9 mouse cellular contexts compared by ENCODE assay signal in genomic region chr3:55055038-55055746, GRCm38 (mm10). TPM values are rescaled to one million over a fixed set of nuclear protein-coding genes. Genes with fewer than 3 reads are reported as not detected.
A peak's percentile ranks its signal among the peaks of the same experiment; 100 is the strongest.
DNase-seq lines count a peak whose midpoint lies in the region; ATAC-seq and TF ChIP-seq lines count a peak whose summit lies in the region.
"Had no signal": no experiment of that assay in that cellular context is flagged by ENCODE, and none has a peak within 500 bp of the region (broad histone marks: within the 10 kb centered on the region; RNA-seq: fewer than 3 reads in every experiment).

Ccna1 (minus strand) TSS chr3:55055501.

- H3K9me3 ChIP-seq in ES-Bruce4 (replicated peaks; ENCODE audit: control insufficient read depth, insufficient read depth, low read length, poor library complexity, severe bottlenecking) = no peaks in the 10 kb centered on the region
- H3K9me3 ChIP-seq in forebrain, postnatal 0 days (ENCODE audit: low read length) = no peaks in the 10 kb centered on the region
- no peaks in the 10 kb centered on the region for H3K9me3 ChIP-seq in liver, embryonic 16.5 days (replicated peaks; ENCODE audit: control insufficient read depth, low read length)

- H3K9ac ChIP-seq in ES-Bruce4 (ENCODE audit: low read depth, poor library complexity, severe bottlenecking) = peak within 1 kb of the TSS; percentile 53
- peak within 1 kb of the TSS; percentile 65 for H3K9ac ChIP-seq in forebrain, postnatal 0 days
- H3K9ac ChIP-seq in liver, embryonic 16.5 days (ENCODE audit: low read depth, low read length) = peak within 1 kb of the TSS; percentile 11; the same call in 1 of the 2 replicates

- intact Hi-C loops in heart, postnatal 14 days (cut with DNase I) = no loop called here

- TF ChIP-seq EP300 in ES-Bruce4 (IDR thresholded peaks at IDR 0.05; ENCODE audit: insufficient read depth, low read depth, low read length) = no peak

- H3K27ac ChIP-seq in ES-Bruce4 (ENCODE audit: insufficient read depth, low read length) = no peak within 1 kb of the TSS
- no peak within 1 kb of the TSS for H3K27ac ChIP-seq in cerebellum, adult 2 months (ENCODE audit: insufficient read depth, low read length)
- no peak within 1 kb of the TSS for H3K27ac ChIP-seq in forebrain, postnatal 0 days (ENCODE audit: low read depth, low read length)
- H3K27ac ChIP-seq in liver, embryonic 16.5 days (ENCODE audit: low read length) = no peak within 1 kb of the TSS

- no peaks in the 10 kb centered on the region for H3K4me1 ChIP-seq in ES-Bruce4 (ENCODE audit: control insufficient read depth, insufficient read depth, low read length)
- H3K4me1 ChIP-seq in cerebellum, adult 2 months (ENCODE audit: control insufficient read depth, insufficient read depth, low read length) = no peaks in the 10 kb centered on the region
- peaks cover 8% of the 10 kb centered on the region; the same call in 1 of the 2 replicates for H3K4me1 ChIP-seq in forebrain, postnatal 0 days (ENCODE audit: insufficient read depth)
- no peaks in the 10 kb centered on the region for H3K4me1 ChIP-seq in liver, embryonic 16.5 days (ENCODE audit: control insufficient read depth, low read depth, low read length)

- peaks cover 2% of the 10 kb centered on the region; the same call in 1 of the 2 replicates for H3K27me3 ChIP-seq in ES-Bruce4 (ENCODE audit: control insufficient read depth, insufficient read depth, low read length, poor library complexity, severe bottlenecking)
- H3K27me3 ChIP-seq in cerebellum, adult 2 months (ENCODE audit: control insufficient read depth, insufficient read depth, low read length) = peaks cover 1% of the 10 kb centered on the region; the same call in 1 of the 2 replicates
- H3K27me3 ChIP-seq in forebrain, postnatal 0 days (ENCODE audit: insufficient read depth, low read length) = no peaks in the 10 kb centered on the region
- peaks cover 27% of the 10 kb centered on the region for H3K27me3 ChIP-seq in liver, embryonic 16.5 days (ENCODE audit: control insufficient read depth, insufficient read depth, low read depth, low read length)

- no peaks in the 10 kb centered on the region for H3K36me3 ChIP-seq in ES-Bruce4 (ENCODE audit: control insufficient read depth, insufficient read depth, low read length, poor library complexity, severe bottlenecking)
- no peaks in the 10 kb centered on the region for H3K36me3 ChIP-seq in forebrain, postnatal 0 days (ENCODE audit: insufficient read depth)
- H3K36me3 ChIP-seq in liver, embryonic 16.5 days (ENCODE audit: control insufficient read depth, insufficient read depth) = no peaks in the 10 kb centered on the region

- TF ChIP-seq CTCF in ES-Bruce4 (IDR thresholded peaks at IDR 0.05; ENCODE audit: low read depth, low read length) = no peak
- TF ChIP-seq CTCF in cerebellum, adult 2 months (IDR thresholded peaks at IDR 0.05; ENCODE audit: borderline replicate concordance, insufficient read depth, low read depth, low read length) = no peak
- TF ChIP-seq CTCF in forebrain, postnatal 0 days (IDR thresholded peaks at IDR 0.05; ENCODE audit: low read depth) = no peak

- H3K4me2 ChIP-seq in forebrain, postnatal 0 days (ENCODE audit: low read depth) = peak within 1 kb of the TSS; percentile 99
- peak within 1 kb of the TSS; percentile 60 for H3K4me2 ChIP-seq in liver, embryonic 16.5 days (ENCODE audit: low read depth, low read length)

- TF ChIP-seq POLR2A in ES-Bruce4 (IDR thresholded peaks at IDR 0.05; ENCODE audit: insufficient read depth, low read length) = no peak
- no peak for TF ChIP-seq POLR2A in cerebellum, adult 2 months (IDR thresholded peaks at IDR 0.05; ENCODE audit: borderline replicate concordance, insufficient read depth, low read length)

- WGBS in cerebellum, adult 2 months = under 1% methylated on average over 73 of the region's 73 CpGs
- under 1% methylated on average over 71 of the region's 73 CpGs for WGBS in forebrain, postnatal 0 days
- WGBS in liver, embryonic 16.5 days (ENCODE audit: insufficient replicate concordance) = under 1% methylated on average over 62 of the region's 73 CpGs

- DNase-seq in cerebellum, adult 2 months = peak; percentile 63 to 64
- DNase-seq in forebrain, postnatal 0 days = peak; percentile 79
- DNase-seq in heart, postnatal 14 days = peak; percentile 59 to 65
- DNase-seq in kidney, postnatal 36 days = peak; percentile 72 to 83
- DNase-seq in ovary, adult 18-20 months (ENCODE audit: low spot score) = peak; percentile 37
- peak; percentile 72 for DNase-seq in yolk sac, embryonic 10.5 days (ENCODE audit: low spot score)

- ATAC-seq in forebrain, postnatal 0 days = peak; percentile 95
- ATAC-seq in liver, embryonic 16.5 days (ENCODE audit: low read depth) = peak; percentile 80

- H3K4me3 ChIP-seq in ES-Bruce4 (ENCODE audit: low read depth, low read length) = peak within 1 kb of the TSS; percentile 65
- peak within 1 kb of the TSS; percentile 57 for H3K4me3 ChIP-seq in cerebellum, adult 2 months (replicated peaks; ENCODE audit: insufficient read depth, low read depth, low read length)
- H3K4me3 ChIP-seq in forebrain, postnatal 0 days (ENCODE audit: low read depth, low read length) = peak within 1 kb of the TSS; percentile 63
- peak within 1 kb of the TSS; percentile 50 for H3K4me3 ChIP-seq in liver, embryonic 16.5 days (ENCODE audit: low read depth, low read length)
- H3K4me3 ChIP-seq: myocyte had no signal

RNA-seq across cellular contexts. Expression of gene Ccna1, which starts in this region (rescaled TPM):
- polyA plus RNA-seq in ES-Bruce4 (2011; ENCODE audit: insufficient read depth, insufficient read length, low read depth, missing spikeins) = 1.7 and 3.6 TPM in 2 replicates
- polyA plus RNA-seq in cerebellum, adult 2 months (2012; rRNA removed) = 0.19 and 0.64 TPM in 2 replicates
- 2.2 and 3.1 TPM in 2 replicates for total RNA-seq in forebrain, postnatal 0 days (2014; rRNA removed)
- 4.3 and 5.6 TPM in 2 replicates for polyA plus RNA-seq in forebrain, postnatal 0 days (2015; fragmentation: Nextera tagmentation; extraction: Ambion mirVana)
- total RNA-seq in heart, postnatal 14 days (2021) = under 1 TPM; 0.26 to 0.37 TPM
- 0.05 and 0.21 TPM in 2 replicates for polyA plus RNA-seq in liver, embryonic 16.5 days (2015; fragmentation: Nextera tagmentation; extraction: Ambion mirVana)
- polyA plus RNA-seq: myocyte had no signal

Comparison
In these comparisons a context has a peak if more than half of its experiments do, and no peak if none do; other contexts are left out.
1. Peak in DNase-seq and H3K4me3 ChIP-seq in cerebellum, adult 2 months; RNA of the gene not detected or under 1 TPM.
2. Peak in DNase-seq in heart, postnatal 14 days; RNA of the gene not detected or under 1 TPM.
3. Peak in ATAC-seq, H3K4me3 ChIP-seq, H3K9ac ChIP-seq and H3K4me2 ChIP-seq in liver, embryonic 16.5 days; RNA of the gene not detected or under 1 TPM.
4. H3K9ac ChIP-seq: peak in every context shown above with its lines; median percentile 65 in forebrain, postnatal 0 days; 53 in ES-Bruce4; 11 in liver, embryonic 16.5 days.